Mouse (Mus musculus): ENCODE measurements around the gene Pde4a. TPM values are rescaled to one million over a fixed set of nuclear protein-coding genes. Genes with fewer than 3 reads are reported as not detected.

The Pde4a gene
- polyA plus RNA-seq, 1 experiment = 77.0 TPM

- Histone ChIP-seq H3K4me3 (ENCODE audit: insufficient read depth, low read length) (no peak overlapping the region), H3K4me1 (ENCODE audit: control insufficient read depth, insufficient read depth, low read length) (no peaks in the 10 kb centered on the region), H3K27ac (ENCODE audit: insufficient read depth, low read length) (no peak overlapping the region)
- no peak for TF ChIP-seq CTCF (IDR thresholded peaks at IDR 0.05; ENCODE audit: extremely low read depth, insufficient read depth, low read length)
- TF ChIP-seq POLR2A (IDR thresholded peaks at IDR 0.05; ENCODE audit: extremely low read depth, insufficient read depth, low read length) = no peak
Observed at GRCm38 (mm10) chr9:21133064-21133707, 32.3 kb upstream of the Pde4a start.

GRCm38 (mm10) chr9:21134595-21135328 lies 30.8 kb upstream of the Pde4a start:
- TF ChIP-seq POLR2A (IDR thresholded peaks at IDR 0.05; ENCODE audit: extremely low read depth, insufficient read depth, low read length) = no peak
- no peak for TF ChIP-seq CTCF (IDR thresholded peaks at IDR 0.05; ENCODE audit: extremely low read depth, insufficient read depth, low read length)
- Histone ChIP-seq H3K27ac (ENCODE audit: insufficient read depth, low read length) (no peak overlapping the region), H3K4me3 (ENCODE audit: insufficient read depth, low read length) (no peak overlapping the region), H3K4me1 (ENCODE audit: control insufficient read depth, insufficient read depth, low read length) (no peaks in the 10 kb centered on the region)

GRCm38 (mm10) chr9:21135329-21135890 lies 30.1 kb upstream of the Pde4a start:
- Histone ChIP-seq H3K4me3 (ENCODE audit: insufficient read depth, low read length) (no peak overlapping the region), H3K27ac (ENCODE audit: insufficient read depth, low read length) (no peak overlapping the region), H3K4me1 (ENCODE audit: control insufficient read depth, insufficient read depth, low read length) (no peaks in the 10 kb centered on the region)
- no peak for TF ChIP-seq CTCF (IDR thresholded peaks at IDR 0.05; ENCODE audit: extremely low read depth, insufficient read depth, low read length)
- no peak for TF ChIP-seq POLR2A (IDR thresholded peaks at IDR 0.05; ENCODE audit: extremely low read depth, insufficient read depth, low read length)

GRCm38 (mm10) chr9:21135941-21136381 lies 29.6 kb upstream of the Pde4a start:
- no peak overlapping the region for H3K4me3 ChIP-seq (ENCODE audit: insufficient read depth, low read length)
- no peaks in the 10 kb centered on the region for H3K4me1 ChIP-seq (ENCODE audit: control insufficient read depth, insufficient read depth, low read length)
- no peak for TF ChIP-seq POLR2A (IDR thresholded peaks at IDR 0.05; ENCODE audit: extremely low read depth, insufficient read depth, low read length)
- no peak for TF ChIP-seq CTCF (IDR thresholded peaks at IDR 0.05; ENCODE audit: extremely low read depth, insufficient read depth, low read length)
- no peak overlapping the region for H3K27ac ChIP-seq (ENCODE audit: insufficient read depth, low read length)

- Histone ChIP-seq H3K27ac (ENCODE audit: insufficient read depth, low read length) (no peak overlapping the region), H3K4me1 (ENCODE audit: control insufficient read depth, insufficient read depth, low read length) (no peaks in the 10 kb centered on the region)
Observed at GRCm38 (mm10) chr9:21136401-21136800, 29.1 kb upstream of the Pde4a start.

GRCm38 (mm10) chr9:21137229-21137628 lies 28.3 kb upstream of the Pde4a start:
- TF ChIP-seq CTCF (IDR thresholded peaks at IDR 0.05; ENCODE audit: extremely low read depth, insufficient read depth, low read length) = peak; percentile 60
- no peak for TF ChIP-seq POLR2A (IDR thresholded peaks at IDR 0.05; ENCODE audit: extremely low read depth, insufficient read depth, low read length)
- no peak overlapping the region for H3K27ac ChIP-seq (ENCODE audit: insufficient read depth, low read length)
- no peak overlapping the region for H3K4me3 ChIP-seq (ENCODE audit: insufficient read depth, low read length)
- no peaks in the 10 kb centered on the region for H3K4me1 ChIP-seq (ENCODE audit: control insufficient read depth, insufficient read depth, low read length)

More at GRCm38 (mm10) chr9:21136401-21136800, 29.1 kb upstream of the Pde4a start:
- no peak for TF ChIP-seq POLR2A (IDR thresholded peaks at IDR 0.05; ENCODE audit: extremely low read depth, insufficient read depth, low read length)
- TF ChIP-seq CTCF (IDR thresholded peaks at IDR 0.05; ENCODE audit: extremely low read depth, insufficient read depth, low read length) = no peak
- no peak overlapping the region for H3K4me3 ChIP-seq (ENCODE audit: insufficient read depth, low read length)

GRCm38 (mm10) chr9:21138386-21138785 lies 27.1 kb upstream of the Pde4a start:
- H3K27ac ChIP-seq (ENCODE audit: insufficient read depth, low read length) = no peak overlapping the region
- H3K4me1 ChIP-seq (ENCODE audit: control insufficient read depth, insufficient read depth, low read length) = no peaks in the 10 kb centered on the region
- H3K4me3 ChIP-seq (ENCODE audit: insufficient read depth, low read length) = no peak overlapping the region
- TF ChIP-seq CTCF (IDR thresholded peaks at IDR 0.05; ENCODE audit: extremely low read depth, insufficient read depth, low read length) = no peak
- TF ChIP-seq POLR2A (IDR thresholded peaks at IDR 0.05; ENCODE audit: extremely low read depth, insufficient read depth, low read length) = no peak

GRCm38 (mm10) chr9:21141922-21142321 lies 23.6 kb upstream of the Pde4a start:
- TF ChIP-seq POLR2A (IDR thresholded peaks at IDR 0.05; ENCODE audit: extremely low read depth, insufficient read depth, low read length) (no peak), CTCF (IDR thresholded peaks at IDR 0.05; ENCODE audit: extremely low read depth, insufficient read depth, low read length) (no peak)
- no peak overlapping the region for H3K4me3 ChIP-seq (ENCODE audit: insufficient read depth, low read length)
- no peak overlapping the region for H3K27ac ChIP-seq (ENCODE audit: insufficient read depth, low read length)
- H3K4me1 ChIP-seq (ENCODE audit: control insufficient read depth, insufficient read depth, low read length) = peaks cover under 1% of the 10 kb centered on the region; the same call in 1 of the 2 replicates

GRCm38 (mm10) chr9:21144361-21144760 lies 21.2 kb upstream of the Pde4a start:
- H3K4me3 ChIP-seq (ENCODE audit: insufficient read depth, low read length) = no peak overlapping the region
- TF ChIP-seq CTCF (IDR thresholded peaks at IDR 0.05; ENCODE audit: extremely low read depth, insufficient read depth, low read length) = no peak
- no peak for TF ChIP-seq POLR2A (IDR thresholded peaks at IDR 0.05; ENCODE audit: extremely low read depth, insufficient read depth, low read length)
- H3K4me1 ChIP-seq (ENCODE audit: control insufficient read depth, insufficient read depth, low read length) = peaks cover 7% of the 10 kb centered on the region
- no peak overlapping the region for H3K27ac ChIP-seq (ENCODE audit: insufficient read depth, low read length)
